Mouse (Mus musculus) spleen, embryonic (tissue): ENCODE results near the gene Rgl2.

Experiments used
- CTCF ChIA-PET: fragments of 350-600 bp; sonication (Branson Sonifier 250); formaldehyde crosslinking; loops from one replicate; lab custom pipeline; 2022; lab: Charles Lee

Gene Rgl2

GRCm38 (mm10) chr17:33908331-33909076 is 20.8 kb upstream of the Rgl2 start:
- CTCF ChIA-PET = interaction anchor here (1.6 kb wide), 1 partner anchor 11 kb away, joined by 3 read pairs; no protein-coding TSS in a partner anchor

GRCm38 (mm10) chr17:33909077-33909868 is 20.1 kb upstream of the Rgl2 start, which contains the start of gene Daxx:
Gene Daxx (plus strand): TSS chr17:33909414.
- CTCF ChIA-PET = interaction anchor here (1.0 kb wide), 1 partner anchor 12 kb away, joined by 3 read pairs; no protein-coding TSS in a partner anchor

GRCm38 (mm10) chr17:33909869-33910250 is 19.5 kb upstream of the Rgl2 start:
- CTCF ChIA-PET = interaction anchor here (0.9 to 1.0 kb wide), 2 partner anchors 12 kb away, joined by 3 to 6 read pairs; no protein-coding TSS in a partner anchor

GRCm38 (mm10) chr17:33910346-33911051 is 18.8 kb upstream of the Rgl2 start:
- CTCF ChIA-PET = interaction anchor here (0.5 to 1.1 kb wide), 6 partner anchors 11 to 470 kb away, joined by 3 to 6 read pairs (median 5); no protein-coding TSS in a partner anchor

- CTCF ChIA-PET = interaction anchor here (0.5 to 1.1 kb wide), 4 partner anchors 16 to 1926 kb away, joined by 3 to 14 read pairs (median 5); no protein-coding TSS in a partner anchor
Measured at GRCm38 (mm10) chr17:33911052-33911812, 18.1 kb upstream of the Rgl2 start.

- CTCF ChIA-PET = interaction anchor here (0.6 to 1.1 kb wide), 2 partner anchors 17 to 1925 kb away, joined by 5 to 14 read pairs; no protein-coding TSS in a partner anchor
Measured at GRCm38 (mm10) chr17:33911813-33912414, 17.4 kb upstream of the Rgl2 start.

GRCm38 (mm10) chr17:33913264-33913663 is 16.1 kb upstream of the Rgl2 start:
- CTCF ChIA-PET = no interaction called here

- CTCF ChIA-PET = no interaction called here
Measured at GRCm38 (mm10) chr17:33913905-33914304, 15.4 kb upstream of the Rgl2 start.

GRCm38 (mm10) chr17:33914969-33915391 is 14.4 kb upstream of the Rgl2 start:
- CTCF ChIA-PET = interaction anchor here (0.6 to 1.4 kb wide), 3 partner anchors 17 to 1291 kb away, joined by 3 to 6 read pairs (median 5); no protein-coding TSS in a partner anchor

GRCm38 (mm10) chr17:33915671-33916250 is 13.6 kb upstream of the Rgl2 start, which contains the start of the genes Tapbp and Zbtb22:
Gene Tapbp (plus strand): TSS chr17:33915899.
Gene Zbtb22 (plus strand): TSS chr17:33915904.
- CTCF ChIA-PET = interaction anchor here (0.6 to 1.4 kb wide), 2 partner anchors 18 to 1290 kb away, joined by 3 to 6 read pairs; no protein-coding TSS in a partner anchor

GRCm38 (mm10) chr17:33916294-33916693 is 13.0 kb upstream of the Rgl2 start:
- CTCF ChIA-PET = no interaction called here

GRCm38 (mm10) chr17:33916847-33917655 is 12.3 kb upstream of the Rgl2 start:
- CTCF ChIA-PET = interaction anchor here (0.7 kb wide), 1 partner anchor 11 kb away, joined by 3 read pairs; no protein-coding TSS in a partner anchor

- CTCF ChIA-PET = interaction anchor here (0.7 kb wide), 1 partner anchor 10 kb away, joined by 3 read pairs; no protein-coding TSS in a partner anchor
Measured at GRCm38 (mm10) chr17:33917656-33918292, 11.6 kb upstream of the Rgl2 start.

- CTCF ChIA-PET = no interaction called here
Measured at GRCm38 (mm10) chr17:33918293-33919203, 10.8 kb upstream of the Rgl2 start.

- CTCF ChIA-PET = interaction anchor here (0.6 kb wide), 1 partner anchor 917 kb away, joined by 3 read pairs; no protein-coding TSS in a partner anchor
Measured at GRCm38 (mm10) chr17:33919351-33920281, 9.7 kb upstream of the Rgl2 start.
